Mouse (Mus musculus) lung, adult 2 months (tissue): ENCODE results near the gene Nat8f6. TPM values are rescaled to one million over a fixed set of nuclear protein-coding genes. Genes with fewer than 3 reads are reported as not detected.
"Not testable (repeated sequence)": the region's sequence is repeated elsewhere in the genome, so short reads cannot be mapped to it uniquely, and the experiment has no call there.

Source experiments
- DNase-seq: peaks from one replicate; pipeline ENCODE4 v3.0.0; 2022
- H3K4me1 ChIP-seq: fragments of 200-500 bp; 2 replicates; pipeline ENCODE4 v1.6.1; 2011; ENCODE audit warnings: low read length; ENCODE audit not compliant: control insufficient read depth, insufficient read depth
- H3K4me3 ChIP-seq: fragments of 200-500 bp; replicated peaks from 2 replicates; pipeline ENCODE3; 2011; ENCODE audit warnings: low read depth, mild to moderate bottlenecking, control low read depth, low read length; ENCODE audit errors: extremely low read depth
- CTCF ChIP-seq: fragments of 200-500 bp; IDR thresholded peaks from 2 replicates; pipeline ENCODE4 v1.5.1; 2011; ENCODE audit warnings: mild to moderate bottlenecking, low read length, control low read depth; ENCODE audit not compliant: insufficient read depth
- POLR2A ChIP-seq: fragments of 200-500 bp; IDR thresholded peaks from 2 replicates; pipeline ENCODE4 v1.6.1; 2011; ENCODE audit warnings: low read depth, mild to moderate bottlenecking, control low read depth, low read length, borderline replicate concordance; ENCODE audit errors: extremely low read depth
- whole genome bisulfite sequencing: fragments of 180-500 bp; shearing (Covaris S2); methylation state at CpG from one replicate; pipeline ENCODE4 v1.1.7; 2018; 5-methylcytosine and 5-hydroxymethylcytosine counted together
- polyA plus RNA-seq: library from polyadenylated mRNA; depleted of rRNA; stranded (reverse); fragments of >200 nt; gene quantifications from 2 replicates; pipeline ENCODE4 v1.2.3, GENCODE M21; 2012; rRNA removed

Gene Nat8f6
- polyA plus RNA-seq = 1.4 and 4.3 TPM in 2 replicates

- Histone ChIP-seq H3K4me3 (no peak within 1 kb of the TSS), H3K4me1 (no peaks in the 10 kb centered on the region)
- TF ChIP-seq POLR2A (no peak), CTCF (no peak)
- WGBS = 75% methylated on average over 5 of the region's 5 CpGs
- DNase-seq = no peak
Measured at GRCm38 (mm10) chr6:85820837-85821236, at the start of gene Nat8f6, which contains the start of gene Nat8f5. Gene Nat8f6 (minus strand): TSS chr6:85820954. Gene Nat8f5 (minus strand): TSS chr6:85820972.

- H3K4me3 ChIP-seq, H3K4me1 ChIP-seq, DNase-seq: not testable (repeated sequence)
- 70% methylated on average over 5 of the region's 5 CpGs for WGBS
Measured at GRCm38 (mm10) chr6:85869006-85869405, 48.3 kb upstream of the Nat8f6 start, which contains the start of gene Nat8f2. Gene Nat8f2 (minus strand): TSS chr6:85869158.

- 55% methylated on average over 8 of the region's 8 CpGs for whole genome bisulfite sequencing
- no peak overlapping the region for H3K4me3 ChIP-seq
- no peak for DNase-seq
- H3K4me1 ChIP-seq = no peaks in the 10 kb centered on the region
- TF ChIP-seq POLR2A (no peak), CTCF (no peak)
Measured at GRCm38 (mm10) chr6:85867726-85868690, 47.3 kb upstream of the Nat8f6 start.

GRCm38 (mm10) chr6:85866995-85867394 lies 46.2 kb upstream of the Nat8f6 start:
- WGBS = 46% methylated on average over 1 of the region's 1 CpGs
- H3K4me1 ChIP-seq, DNase-seq, H3K4me3 ChIP-seq: not testable (repeated sequence)

- not testable (repeated sequence) for H3K4me3 ChIP-seq, H3K4me1 ChIP-seq, DNase-seq
- WGBS = 81% methylated on average over 3 of the region's 3 CpGs
Measured at GRCm38 (mm10) chr6:85866166-85866565, 45.4 kb upstream of the Nat8f6 start.

GRCm38 (mm10) chr6:85864900-85865639 lies 44.3 kb upstream of the Nat8f6 start:
- not testable (repeated sequence) for H3K4me1 ChIP-seq, DNase-seq, H3K4me3 ChIP-seq
- 59% methylated on average over 6 of the region's 7 CpGs for WGBS

- DNase-seq = no peak
- H3K4me3 ChIP-seq = no peak overlapping the region
- WGBS = 72% methylated on average over 2 of the region's 2 CpGs
- no peaks in the 10 kb centered on the region for H3K4me1 ChIP-seq
- TF ChIP-seq POLR2A = no peak
- no peak for TF ChIP-seq CTCF
Measured at GRCm38 (mm10) chr6:85863840-85864239, 43.1 kb upstream of the Nat8f6 start.

- no peaks in the 10 kb centered on the region for H3K4me1 ChIP-seq
- WGBS = 74% methylated on average over 2 of the region's 2 CpGs
- TF ChIP-seq POLR2A (no peak), CTCF (no peak)
- DNase-seq = no peak
- H3K4me3 ChIP-seq = no peak overlapping the region
Measured at GRCm38 (mm10) chr6:85863136-85863535, 42.4 kb upstream of the Nat8f6 start.

GRCm38 (mm10) chr6:85862565-85862964 lies 41.8 kb upstream of the Nat8f6 start:
- TF ChIP-seq POLR2A = no peak
- TF ChIP-seq CTCF = no peak
- DNase-seq = no peak
- Histone ChIP-seq H3K4me3 (no peak overlapping the region), H3K4me1 (no peaks in the 10 kb centered on the region)
- 52% methylated on average over 3 of the region's 3 CpGs for WGBS

- Histone ChIP-seq H3K4me1 (no peaks in the 10 kb centered on the region), H3K4me3 (no peak overlapping the region)
- DNase-seq = no peak
- TF ChIP-seq CTCF = no peak
- no peak for TF ChIP-seq POLR2A
- 85% methylated on average over 3 of the region's 3 CpGs for WGBS
Measured at GRCm38 (mm10) chr6:85861247-85861646, 40.5 kb upstream of the Nat8f6 start.
